Mouse (Mus musculus) erythroblast, embryonic 14.5 days (primary cell): ENCODE measurements around the gene Dscam.

Experiments used
- GATA1 ChIP-seq: IDR thresholded peaks from 2 replicates; pipeline ENCODE4 v1.6.1; 2012; ENCODE audit warnings: low read length, inconsistent platforms, mixed read lengths
- TAL1 ChIP-seq: IDR thresholded peaks from 3 replicates; pipeline ENCODE4 v1.6.1; 2012; ENCODE audit warnings: low read length, inconsistent platforms, mixed read lengths

DNA sequence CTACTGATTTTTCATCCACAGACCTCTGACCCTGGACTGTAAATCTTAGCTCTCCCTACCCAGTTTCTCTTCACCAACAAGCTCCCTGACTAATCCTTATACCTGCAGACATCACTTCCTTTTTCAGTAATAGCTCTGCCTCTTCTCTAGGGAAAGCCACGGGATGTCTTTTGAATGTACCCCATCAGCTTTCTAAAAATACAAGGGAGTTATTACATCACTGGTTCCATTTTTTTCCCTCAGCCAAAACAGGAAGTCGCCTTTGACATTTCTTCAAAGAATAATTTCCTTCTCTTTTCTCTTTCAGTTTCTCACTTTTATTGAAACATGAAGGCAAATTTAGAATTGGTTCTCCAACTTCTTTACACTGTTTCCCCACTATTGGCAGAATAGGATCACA lies 67.5 kb downstream of the Dscam start:
- TF ChIP-seq GATA1 (no peak), TAL1 (no peak)
